Mouse (Mus musculus): ENCODE results near the gene Serpine1. TPM values are rescaled to one million over a fixed set of nuclear protein-coding genes. Genes with fewer than 3 reads are reported as not detected.
A peak's percentile ranks its signal among the peaks of the same experiment; 100 is the strongest.

Gene Serpine1
- polyA plus RNA-seq, 1 experiment from 2014 or later = 0.51 TPM

GRCm38 (mm10) chr5:137075726-137076125 is 3.7 kb upstream of the Serpine1 start:
- no peaks in the 10 kb centered on the region for H3K27me3 ChIP-seq
- WGBS = 75% methylated on average over 6 of the region's 6 CpGs
- no peaks in the 10 kb centered on the region for H3K36me3 ChIP-seq
- no peak overlapping the region for H3K9ac ChIP-seq
- H3K4me3 ChIP-seq (replicated peaks) = no peak overlapping the region
- no peak for ATAC-seq (ENCODE audit: insufficient number of reproducible peaks, low FRiP score, low TSS enrichment, low read depth)
- no peaks in the 10 kb centered on the region for H3K9me3 ChIP-seq (replicated peaks)
- H3K4me2 ChIP-seq (replicated peaks) = no peak overlapping the region
- H3K4me1 ChIP-seq = peaks cover 33% of the 10 kb centered on the region
- H3K27ac ChIP-seq (replicated peaks) = 0 out of 2 replicates have a peak overlapping the region, but pooled peaks have one; percentile 51

GRCm38 (mm10) chr5:137074191-137074651 is 2.2 kb upstream of the Serpine1 start:
- 22% methylated on average over 6 of the region's 6 CpGs for WGBS
- ATAC-seq (ENCODE audit: insufficient number of reproducible peaks, low FRiP score, low TSS enrichment, low read depth) = no peak
- Histone ChIP-seq H3K4me2 (replicated peaks) (no peak overlapping the region), H3K4me3 (replicated peaks) (no peak overlapping the region), H3K36me3 (no peaks in the 10 kb centered on the region), H3K9me3 (replicated peaks) (no peaks in the 10 kb centered on the region), H3K4me1 (peaks cover 33% of the 10 kb centered on the region), H3K9ac (no peak overlapping the region), H3K27ac (replicated peaks) (peak overlapping the region; percentile 31; the same call in 1 of the 2 replicates), H3K27me3 (no peaks in the 10 kb centered on the region)

DNA sequence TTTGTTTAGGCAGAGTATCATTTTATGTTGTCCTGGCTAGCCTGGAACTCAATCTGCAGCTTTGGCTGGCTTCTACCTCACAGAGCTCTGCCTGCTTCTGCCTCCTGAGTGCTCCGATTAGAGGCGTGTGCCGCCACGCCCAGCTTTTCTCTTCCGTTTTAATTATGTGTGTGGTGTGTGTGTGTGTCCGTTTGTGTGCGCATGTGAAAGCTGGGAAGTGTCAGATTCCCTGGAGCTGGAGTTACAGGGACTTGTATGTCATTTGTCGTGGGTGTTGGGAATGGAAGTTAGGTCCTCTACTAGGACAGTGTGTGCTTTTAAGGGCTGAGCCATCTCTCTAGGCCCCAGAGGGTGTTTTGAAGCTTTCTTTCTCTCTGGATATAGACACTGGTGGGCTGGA is 1.1 kb upstream of the Serpine1 start:
- ATAC-seq (ENCODE audit: insufficient number of reproducible peaks, low FRiP score, low TSS enrichment, low read depth) = no peak
- no peak overlapping the region for H3K9ac ChIP-seq
- no peaks in the 10 kb centered on the region for H3K9me3 ChIP-seq (replicated peaks)
- peaks cover 26% of the 10 kb centered on the region for H3K4me1 ChIP-seq
- H3K4me3 ChIP-seq (replicated peaks) = no peak overlapping the region
- peak overlapping the region; percentile 88; the same call in 1 of the 2 replicates for H3K27ac ChIP-seq (replicated peaks)
- no peak overlapping the region for H3K4me2 ChIP-seq (replicated peaks)
- no peaks in the 10 kb centered on the region for H3K27me3 ChIP-seq
- no peaks in the 10 kb centered on the region for H3K36me3 ChIP-seq
- 90% methylated on average over 8 of the region's 8 CpGs for WGBS

DNA sequence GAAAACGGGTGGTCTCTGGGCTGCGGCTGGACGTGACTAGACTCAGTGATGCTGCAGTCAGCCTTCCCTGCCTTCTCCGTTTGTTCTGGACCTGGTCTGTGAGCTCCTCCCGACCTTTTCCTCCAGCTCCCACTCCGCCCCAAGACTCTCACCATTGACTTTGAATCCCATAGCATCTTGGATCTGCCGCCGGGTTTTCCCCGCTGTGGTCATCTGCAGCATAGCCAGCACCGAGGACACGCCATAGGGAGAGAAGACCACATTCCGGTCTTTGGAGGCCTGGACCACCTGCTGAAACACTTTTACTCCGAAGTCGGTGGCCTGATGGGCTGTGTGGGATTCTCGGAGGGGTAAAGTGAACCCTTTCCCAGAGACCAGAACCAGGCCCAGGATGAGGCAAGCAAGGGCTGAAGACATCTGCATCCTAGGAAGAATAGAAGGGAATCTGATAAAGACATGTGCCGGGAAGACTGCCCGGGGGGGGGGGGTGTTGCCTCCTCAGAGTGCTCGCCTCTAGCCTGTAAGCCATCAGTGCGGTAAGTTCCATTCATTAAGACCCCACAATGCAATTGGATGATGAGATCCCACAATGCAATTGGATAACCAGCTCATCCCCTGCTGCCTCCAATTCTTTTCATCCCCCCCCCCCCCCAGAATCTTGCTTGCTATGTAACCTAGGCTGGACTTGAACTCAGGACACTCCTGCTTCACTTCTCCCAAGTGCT is 1.0 kb downstream of the Serpine1 start:
- Histone ChIP-seq H3K4me3 (replicated peaks) (no peak overlapping the region), H3K4me1 (peaks cover 22% of the 10 kb centered on the region), H3K9me3 (replicated peaks) (no peaks in the 10 kb centered on the region), H3K9ac (no peak overlapping the region), H3K4me2 (replicated peaks) (peak overlapping the region; percentile 50; the same call in 1 of the 2 replicates), H3K27me3 (no peaks in the 10 kb centered on the region), H3K27ac (replicated peaks) (no peak overlapping the region), H3K36me3 (no peaks in the 10 kb centered on the region)
- no peak for ATAC-seq (ENCODE audit: insufficient number of reproducible peaks, low FRiP score, low TSS enrichment, low read depth)
- WGBS = 87% methylated on average over 19 of the region's 19 CpGs

DNA sequence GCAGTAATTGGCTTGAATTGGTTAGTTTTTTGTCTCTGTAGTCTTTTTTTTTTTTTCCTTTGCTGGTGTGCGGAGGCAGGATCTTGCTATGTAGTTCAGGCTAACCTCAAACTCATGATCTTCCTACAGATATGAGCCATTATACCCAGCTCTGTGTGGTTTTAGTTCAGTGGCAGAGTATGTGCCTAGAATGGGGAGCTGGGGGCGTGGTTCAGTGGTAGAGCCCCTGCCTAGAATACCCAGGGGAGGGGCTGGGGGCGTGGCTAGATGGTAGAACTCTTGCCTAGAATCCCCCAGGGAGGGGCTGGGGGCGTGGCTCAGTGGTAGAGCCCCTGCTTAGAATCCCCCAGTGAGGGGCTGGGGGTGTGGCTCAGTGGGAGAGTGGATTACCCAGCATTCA is 3.4 kb downstream of the Serpine1 start:
- no peak overlapping the region for H3K4me2 ChIP-seq (replicated peaks)
- WGBS = 73% methylated on average over 4 of the region's 4 CpGs

GRCm38 (mm10) chr5:137065923-137066322 is 6.1 kb downstream of the Serpine1 start:
- H3K4me3 ChIP-seq (replicated peaks) = no peak overlapping the region
- no peak for ATAC-seq (ENCODE audit: insufficient number of reproducible peaks, low FRiP score, low TSS enrichment, low read depth)
- H3K27ac ChIP-seq (replicated peaks) = no peak overlapping the region
- no peaks in the 10 kb centered on the region for H3K27me3 ChIP-seq
- no peaks in the 10 kb centered on the region for H3K9me3 ChIP-seq (replicated peaks)
- no peak overlapping the region for H3K4me2 ChIP-seq (replicated peaks)
- 69% methylated on average over 8 of the region's 8 CpGs for WGBS
- H3K4me1 ChIP-seq = no peaks in the 10 kb centered on the region
- no peaks in the 10 kb centered on the region for H3K36me3 ChIP-seq
- H3K9ac ChIP-seq = no peak overlapping the region

More for the DNA sequence above, 3.4 kb downstream of the Serpine1 start:
- Histone ChIP-seq H3K36me3 (no peaks in the 10 kb centered on the region), H3K27ac (replicated peaks) (no peak overlapping the region), H3K9ac (no peak overlapping the region), H3K9me3 (replicated peaks) (no peaks in the 10 kb centered on the region), H3K27me3 (no peaks in the 10 kb centered on the region), H3K4me3 (replicated peaks) (no peak overlapping the region), H3K4me1 (peaks cover 16% of the 10 kb centered on the region)
- ATAC-seq (ENCODE audit: insufficient number of reproducible peaks, low FRiP score, low TSS enrichment, low read depth) = no peak

DNA sequence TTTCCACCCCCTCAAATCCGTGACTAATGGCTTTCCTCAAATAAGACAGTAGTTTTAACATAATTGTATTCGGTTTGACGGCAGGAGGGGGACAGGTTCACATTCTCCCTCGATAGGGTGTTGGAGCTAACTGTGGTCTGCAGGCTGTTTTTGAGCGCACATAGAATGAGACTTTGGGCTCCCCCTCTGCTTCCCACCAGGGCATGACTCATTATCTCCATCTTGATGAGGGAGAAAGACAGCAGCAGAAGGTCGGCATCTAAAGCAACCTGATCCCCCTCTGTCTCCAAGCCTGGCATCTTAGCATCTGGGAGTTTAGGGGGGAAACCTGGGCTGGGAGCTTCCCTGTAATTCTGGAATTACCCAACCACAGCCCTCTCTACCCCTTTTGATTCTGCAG is 6.6 kb downstream of the Serpine1 start:
- Histone ChIP-seq H3K27me3 (no peaks in the 10 kb centered on the region), H3K4me2 (replicated peaks) (no peak overlapping the region), H3K36me3 (no peaks in the 10 kb centered on the region), H3K9ac (no peak overlapping the region), H3K4me3 (replicated peaks) (no peak overlapping the region), H3K9me3 (replicated peaks) (no peaks in the 10 kb centered on the region), H3K4me1 (no peaks in the 10 kb centered on the region), H3K27ac (replicated peaks) (no peak overlapping the region)
- 49% methylated on average over 6 of the region's 6 CpGs for WGBS
- ATAC-seq (ENCODE audit: insufficient number of reproducible peaks, low FRiP score, low TSS enrichment, low read depth) = no peak

DNA sequence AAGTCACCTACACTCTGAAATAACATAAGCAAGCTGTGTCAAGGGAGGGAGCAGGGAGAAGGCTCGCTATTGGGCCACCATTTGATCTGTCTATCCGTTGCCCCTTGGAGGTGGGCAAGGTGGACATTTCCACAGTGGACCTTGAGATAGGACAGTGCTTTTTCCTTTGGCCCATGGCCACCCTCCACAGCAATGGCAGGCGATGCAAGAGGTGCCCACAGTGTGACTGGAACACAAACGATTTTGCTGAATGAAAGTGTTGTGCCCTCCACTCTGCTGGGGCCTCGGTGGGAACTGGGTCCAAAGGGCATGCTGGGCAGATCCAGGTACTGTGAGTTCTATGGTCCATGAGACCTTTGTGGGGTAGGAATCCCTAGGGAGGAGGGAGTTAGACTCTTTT is 9.5 kb downstream of the Serpine1 start:
- no peak overlapping the region for H3K4me3 ChIP-seq (replicated peaks)
- no peak for ATAC-seq (ENCODE audit: insufficient number of reproducible peaks, low FRiP score, low TSS enrichment, low read depth)
- no peak overlapping the region for H3K4me2 ChIP-seq (replicated peaks)
- no peaks in the 10 kb centered on the region for H3K9me3 ChIP-seq (replicated peaks)
- H3K36me3 ChIP-seq = no peaks in the 10 kb centered on the region
- H3K27ac ChIP-seq (replicated peaks) = no peak overlapping the region
- no peaks in the 10 kb centered on the region for H3K4me1 ChIP-seq
- H3K9ac ChIP-seq = no peak overlapping the region
- WGBS = 84% methylated on average over 5 of the region's 5 CpGs
- no peaks in the 10 kb centered on the region for H3K27me3 ChIP-seq

DNA sequence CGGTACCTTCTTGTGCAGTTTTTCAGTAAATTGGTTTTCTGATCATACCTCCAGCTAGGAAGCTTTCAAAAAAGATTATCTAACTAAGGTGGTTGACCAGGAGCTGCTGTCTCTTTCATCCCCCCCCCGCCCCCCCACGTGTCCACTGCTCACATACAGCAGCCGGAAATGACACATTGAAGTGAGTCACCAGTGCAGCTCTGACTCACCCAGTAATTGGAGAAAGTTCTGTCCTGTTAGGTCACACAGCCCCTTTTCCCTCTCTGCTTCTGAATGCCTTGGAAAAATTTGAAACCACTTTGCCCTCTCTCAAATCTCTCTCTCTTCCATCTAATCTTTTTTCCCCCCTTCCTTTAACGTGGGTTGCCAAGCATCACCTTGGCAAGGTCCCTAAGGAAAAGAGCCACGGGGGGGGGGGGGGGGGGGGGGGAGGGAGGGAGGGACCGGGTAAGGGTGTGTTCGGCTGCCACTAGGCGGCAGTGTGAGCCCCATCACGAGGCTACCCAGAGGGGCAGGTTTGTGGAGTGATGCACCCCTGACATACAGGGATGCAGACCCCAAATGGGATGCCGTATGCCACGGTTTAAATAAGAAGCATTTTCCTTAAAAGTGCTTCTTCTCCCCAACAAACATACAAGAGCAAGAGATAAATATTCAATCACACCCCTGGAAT is 10.1 kb downstream of the Serpine1 start:
- Histone ChIP-seq H3K4me3 (replicated peaks) (no peak overlapping the region), H3K4me1 (no peaks in the 10 kb centered on the region), H3K9me3 (replicated peaks) (no peaks in the 10 kb centered on the region), H3K27me3 (no peaks in the 10 kb centered on the region), H3K36me3 (no peaks in the 10 kb centered on the region), H3K9ac (no peak overlapping the region), H3K4me2 (replicated peaks) (no peak overlapping the region), H3K27ac (replicated peaks) (no peak overlapping the region)
- 25% methylated on average over 10 of the region's 12 CpGs for WGBS
- ATAC-seq (ENCODE audit: insufficient number of reproducible peaks, low FRiP score, low TSS enrichment, low read depth) = no peak

GRCm38 (mm10) chr5:137054873-137055272 is 17.2 kb downstream of the Serpine1 start:
- no peak overlapping the region for H3K27ac ChIP-seq (replicated peaks)
- H3K36me3 ChIP-seq = no peaks in the 10 kb centered on the region
- H3K4me1 ChIP-seq = no peaks in the 10 kb centered on the region
- H3K4me2 ChIP-seq (replicated peaks) = no peak overlapping the region
- no peaks in the 10 kb centered on the region for H3K9me3 ChIP-seq (replicated peaks)
- WGBS = 81% methylated on average over 5 of the region's 5 CpGs
- H3K9ac ChIP-seq = no peak overlapping the region
- no peaks in the 10 kb centered on the region for H3K27me3 ChIP-seq
- no peak for ATAC-seq (ENCODE audit: insufficient number of reproducible peaks, low FRiP score, low TSS enrichment, low read depth)
- no peak overlapping the region for H3K4me3 ChIP-seq (replicated peaks)

DNA sequence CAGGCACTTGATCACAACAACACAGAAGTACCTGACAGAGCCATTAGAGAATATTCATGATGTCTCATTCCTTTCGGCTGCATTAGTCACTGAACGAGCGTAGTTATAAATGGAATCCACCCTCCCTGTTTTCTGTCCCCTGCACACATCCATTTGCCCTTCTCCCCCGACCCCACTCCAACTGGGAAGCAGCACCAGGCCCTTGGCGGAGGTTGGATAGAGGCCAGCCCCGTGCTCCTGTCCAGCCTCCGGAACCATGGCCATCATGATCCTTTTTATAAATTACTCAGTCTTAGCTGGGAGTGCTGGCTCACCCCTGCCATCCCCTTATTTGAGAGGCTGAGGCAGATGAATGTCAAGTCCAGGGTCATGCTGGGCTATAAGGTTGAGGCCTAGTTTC is 17.8 kb downstream of the Serpine1 start:
- H3K27ac ChIP-seq (replicated peaks) = no peak overlapping the region
- H3K4me3 ChIP-seq (replicated peaks) = no peak overlapping the region
- no peak for ATAC-seq (ENCODE audit: insufficient number of reproducible peaks, low FRiP score, low TSS enrichment, low read depth)
- H3K27me3 ChIP-seq = no peaks in the 10 kb centered on the region
- no peak overlapping the region for H3K4me2 ChIP-seq (replicated peaks)
- H3K4me1 ChIP-seq = no peaks in the 10 kb centered on the region
- 89% methylated on average over 7 of the region's 7 CpGs for WGBS
- no peak overlapping the region for H3K9ac ChIP-seq
- H3K9me3 ChIP-seq (replicated peaks) = no peaks in the 10 kb centered on the region
- no peaks in the 10 kb centered on the region for H3K36me3 ChIP-seq

Measured in embryonic facial prominence, embryonic 15.5 days (tissue).